Mouse (Mus musculus) heart, postnatal 25 days (tissue): Measurements from ENCODE around the gene Gan. TPM values are rescaled to one million over a fixed set of nuclear protein-coding genes. Genes with fewer than 3 reads are reported as not detected.

Source experiments
- DNase-seq: peaks from one replicate; pipeline ENCODE4 v3.0.0; 2022; ENCODE audit warnings: low spot score
- intact Hi-C: fragments of 180-260 bp; cut with DNase I; formaldehyde crosslinking; loops from one replicate; pipeline ENCODE4 v1.15.1; 2025
- total RNA-seq, 2 experiments: library from RNA; stranded (reverse); gene quantifications; 2 replicates each; pipeline ENCODE4 v1.2.3; 2021

Gan gene
- 1 to 10 TPM; 4.2 to 5.3 TPM for total RNA-seq

DNA sequence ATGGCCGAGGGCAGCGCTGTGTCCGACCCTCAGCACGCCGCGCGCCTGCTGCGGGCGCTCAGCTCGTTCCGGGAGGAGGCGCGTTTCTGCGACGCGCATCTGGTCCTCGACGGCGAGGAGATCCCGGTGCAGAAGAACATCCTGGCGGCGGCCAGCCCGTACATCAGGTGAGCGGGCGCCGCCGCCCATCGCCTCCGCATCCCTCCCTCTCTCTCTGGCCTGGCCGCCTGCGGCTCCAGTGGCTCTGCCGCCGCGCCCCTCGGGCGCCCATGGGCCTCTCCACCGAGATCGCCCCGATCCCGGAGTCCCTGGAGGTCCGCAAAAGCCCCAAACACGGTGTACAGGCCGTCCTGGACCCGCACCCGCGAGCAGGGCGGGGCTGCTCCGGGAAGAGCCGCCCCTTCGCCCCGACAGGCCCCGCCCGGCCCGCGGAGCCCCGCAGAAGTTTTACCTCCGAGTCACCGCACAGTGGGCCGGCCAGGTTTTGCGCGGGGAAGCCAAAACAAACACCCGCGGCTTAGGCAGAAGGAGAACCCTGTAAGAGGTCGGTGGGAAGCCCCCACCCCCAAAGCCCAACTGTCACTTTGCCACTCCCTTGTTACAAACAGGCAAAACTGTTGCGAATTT lies at the start of gene Gan:
Gan (plus strand) TSS at position 1 of the 627 bp plus-strand sequence.
- DNase-seq = peak; percentile 15
- intact Hi-C loops = loop anchor here (10.0 kb wide), 1 partner anchor 233 kb away; the partner anchor contains the start of genes Cenpn and Cmc2

DNA sequence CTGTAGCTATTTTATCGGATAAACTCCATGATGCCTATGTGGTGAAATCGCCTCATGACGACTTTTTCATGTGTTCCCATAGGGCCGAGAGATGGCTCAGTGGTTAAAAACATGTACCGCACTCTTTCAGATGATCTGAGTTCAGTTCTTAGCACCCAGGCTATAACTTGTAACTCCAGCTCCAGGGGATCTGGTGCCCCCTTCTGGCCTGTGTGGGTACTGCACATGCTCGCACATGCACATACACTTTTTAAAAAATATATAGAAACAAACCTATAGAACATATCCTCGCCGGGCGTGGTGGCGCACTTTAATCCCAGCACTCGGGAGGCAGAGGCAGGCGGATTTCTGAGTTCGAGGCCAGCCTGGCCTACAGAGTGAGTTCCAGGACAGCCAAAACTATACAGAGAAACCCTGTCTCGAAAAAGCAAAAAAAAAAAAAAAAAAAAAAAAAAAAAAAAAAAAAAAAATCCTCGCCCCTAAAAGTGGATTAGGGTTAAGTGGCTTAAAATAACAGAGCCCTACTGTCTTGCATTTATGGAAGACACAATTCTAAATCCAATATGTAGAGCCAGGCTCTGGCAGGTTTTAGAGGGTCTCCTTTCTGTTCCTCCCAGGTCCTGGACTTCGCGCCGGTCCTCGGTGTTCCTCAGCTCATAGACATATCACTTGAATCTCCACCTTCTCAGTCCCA lies 48.8 kb upstream of the Gan start:
- DNase-seq = no peak

DNA sequence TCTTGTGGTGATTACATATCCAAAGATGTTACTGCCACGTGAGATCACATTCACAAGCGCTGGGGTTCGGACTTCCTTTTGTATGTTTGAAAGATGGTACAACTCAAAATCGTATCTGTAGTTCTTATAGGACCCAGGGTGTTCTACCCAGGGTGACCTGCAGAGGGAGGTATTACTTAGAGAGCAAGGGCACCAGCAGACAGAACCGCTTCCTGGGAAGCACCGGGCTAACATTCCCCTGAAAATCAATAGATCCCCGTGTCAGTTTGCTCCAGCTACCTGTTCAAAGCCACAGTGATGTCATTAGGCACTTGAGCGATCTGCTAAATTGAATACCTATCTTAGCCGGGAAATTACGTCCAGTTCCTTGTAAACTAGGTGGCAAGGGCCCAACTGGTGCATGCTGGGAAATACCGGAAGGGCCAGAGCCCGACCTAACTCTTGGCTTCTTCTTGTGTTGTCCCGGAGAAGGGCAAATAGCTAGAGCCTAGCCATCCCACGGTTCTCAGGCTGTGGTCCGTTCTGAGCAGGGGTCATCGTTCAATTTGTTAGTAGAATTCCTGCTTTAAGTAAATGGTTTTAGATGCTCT lies 48.0 kb upstream of the Gan start:
- intact Hi-C loops = loop anchor here (5.0 to 10.0 kb wide), 2 partner anchors 87 to 275 kb away; no protein-coding TSS in a partner anchor
- peak; percentile 11 for DNase-seq

More for the DNA sequence above, 48.8 kb upstream of the Gan start:
- intact Hi-C loops = loop anchor here (10.0 kb wide), 1 partner anchor 276 kb away; no protein-coding TSS in a partner anchor

GRCm38 (mm10) chr8:117111641-117112040 lies 46.3 kb upstream of the Gan start:
- intact Hi-C loops = loop anchor here (5.0 kb wide), 1 partner anchor 86 kb away; no protein-coding TSS in a partner anchor
- peak; percentile 41 for DNase-seq

- intact Hi-C loops = loop anchor here (5.0 kb wide), 1 partner anchor 85 kb away; no protein-coding TSS in a partner anchor
- no peak for DNase-seq
These were observed 45.7 kb upstream of the Gan start for GRCm38 (mm10) chr8:117112261-117112660.

- intact Hi-C loops = no loop called here
- no peak for DNase-seq
These were observed 42.8 kb upstream of the Gan start for GRCm38 (mm10) chr8:117115094-117115493.

- intact Hi-C loops = no loop called here
- no peak for DNase-seq
These were observed 42.1 kb upstream of the Gan start for GRCm38 (mm10) chr8:117115676-117116446.

DNA sequence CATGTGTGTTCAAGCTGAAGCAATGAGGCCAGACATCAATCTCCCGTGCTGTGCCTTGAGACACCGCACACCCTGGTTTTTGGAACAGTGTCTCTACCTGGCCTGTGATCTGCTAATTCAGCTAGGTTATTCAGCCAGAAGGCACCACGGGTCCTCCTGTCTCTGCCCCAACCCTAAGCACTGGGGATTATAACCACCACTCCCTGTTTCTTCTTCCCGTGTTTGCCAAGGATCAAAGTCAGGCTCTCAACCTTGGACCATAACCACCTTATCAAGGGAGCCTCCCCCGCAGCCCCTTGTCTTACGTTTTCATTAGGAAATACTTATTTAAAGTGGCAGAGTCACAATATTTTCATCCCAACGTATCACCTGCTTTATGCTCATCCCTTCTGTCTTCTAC lies 41.4 kb upstream of the Gan start:
- intact Hi-C loops = no loop called here
- DNase-seq = no peak

GRCm38 (mm10) chr8:117118409-117118808 lies 39.5 kb upstream of the Gan start:
- intact Hi-C loops = no loop called here
- DNase-seq = no peak

- intact Hi-C loops = no loop called here
- DNase-seq = no peak
These were observed 36.7 kb upstream of the Gan start for GRCm38 (mm10) chr8:117121277-117121676.

DNA sequence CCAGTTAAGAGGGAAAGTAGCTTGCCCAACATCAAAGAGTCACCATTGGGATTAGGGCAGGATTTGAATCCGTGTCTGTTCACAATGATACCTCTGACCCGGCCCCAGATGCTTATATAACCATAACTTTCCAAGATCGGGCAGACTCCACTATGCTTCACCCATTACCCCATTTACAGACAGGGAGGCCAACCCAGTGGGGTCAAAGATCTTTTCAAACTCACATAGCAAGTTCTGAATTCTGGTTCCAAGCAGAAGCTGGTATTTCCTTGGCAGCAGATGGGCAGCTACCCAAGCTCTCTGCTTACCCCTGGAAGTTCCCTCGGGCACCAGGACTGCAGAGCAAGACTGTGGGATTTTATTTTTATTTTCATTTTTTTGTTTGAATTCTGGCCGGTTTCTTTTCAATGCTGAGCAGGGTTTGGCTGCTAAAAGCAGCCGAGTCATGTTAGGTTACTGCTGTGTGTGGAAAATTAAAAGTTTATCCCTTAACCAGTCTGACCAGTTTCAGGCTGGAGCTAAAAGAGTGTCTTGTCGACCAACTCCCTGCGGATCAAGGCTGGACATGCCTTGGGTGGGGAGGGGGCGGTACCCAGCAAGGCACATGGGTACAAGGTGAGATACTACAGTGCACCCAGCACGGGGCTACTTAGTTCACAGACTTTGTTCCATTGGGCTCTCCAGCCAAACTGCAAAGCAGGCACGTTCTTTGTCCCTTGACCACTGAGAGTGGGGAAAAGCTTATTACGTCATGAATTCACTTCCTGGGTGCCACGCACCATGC lies 33.9 kb upstream of the Gan start:
- no peak for DNase-seq
- intact Hi-C loops = no loop called here

GRCm38 (mm10) chr8:117125854-117126253 lies 32.1 kb upstream of the Gan start:
- intact Hi-C loops = no loop called here
- DNase-seq = no peak

DNA sequence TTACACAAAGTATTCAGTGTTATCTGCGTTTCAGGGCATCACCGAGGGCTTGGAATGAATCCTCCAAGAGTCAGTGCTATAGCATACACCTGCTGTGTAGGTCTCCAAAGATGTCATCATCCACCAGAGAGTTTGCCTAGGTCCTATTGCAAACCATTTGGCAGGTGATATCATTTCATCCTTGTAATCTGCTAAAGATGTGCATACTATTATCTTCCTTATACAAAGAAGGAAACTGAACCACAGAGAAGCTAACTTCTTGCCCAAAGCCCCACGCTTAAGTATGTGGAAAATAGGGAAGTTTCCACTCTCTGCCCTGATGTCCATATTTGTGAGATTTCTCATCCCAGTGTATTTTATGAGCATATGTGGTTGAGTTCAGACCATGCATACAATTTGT lies 31.5 kb upstream of the Gan start:
- DNase-seq = no peak
- intact Hi-C loops = no loop called here

DNA sequence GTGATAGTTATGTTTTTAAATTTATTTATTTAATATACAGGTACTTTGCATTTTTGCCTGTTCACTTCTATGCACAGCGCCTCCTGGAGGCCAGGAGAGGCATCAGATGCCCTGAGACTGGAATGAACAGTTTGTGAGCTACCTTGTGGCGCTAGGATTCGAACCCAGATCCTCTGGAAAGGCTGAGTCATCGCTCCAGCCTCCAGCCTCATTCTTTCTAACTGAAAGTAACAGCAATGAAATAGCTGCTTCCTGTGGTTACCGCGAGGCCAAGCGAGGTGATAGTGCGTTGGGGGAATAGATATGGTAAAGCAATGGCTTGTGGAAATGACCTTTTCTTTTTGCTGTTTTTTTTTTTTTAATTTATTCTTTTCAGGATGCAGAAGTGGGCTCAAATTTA lies 30.9 kb upstream of the Gan start:
- DNase-seq = no peak
- intact Hi-C loops = no loop called here

GRCm38 (mm10) chr8:117133702-117134101 lies 24.2 kb upstream of the Gan start:
- intact Hi-C loops = no loop called here
- no peak for DNase-seq

DNA sequence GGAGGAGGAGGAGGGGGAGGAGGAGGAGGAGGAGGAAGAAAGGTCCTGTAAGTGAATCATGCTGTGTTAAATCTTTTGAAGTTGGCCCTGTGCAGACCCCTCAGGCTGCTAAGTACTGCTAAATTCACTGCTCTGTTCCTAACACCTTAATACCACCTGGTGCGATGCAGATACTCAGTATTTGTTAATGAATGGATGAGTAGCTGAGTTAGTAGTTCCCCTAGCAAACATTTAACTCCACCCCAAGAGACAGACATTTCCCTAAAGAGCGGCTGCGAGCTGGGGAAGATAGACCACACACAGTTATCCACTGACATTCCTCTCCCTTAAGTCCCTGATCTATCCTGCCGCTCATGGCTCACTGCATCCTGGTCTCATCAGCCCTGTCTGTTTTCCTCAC lies 21.6 kb upstream of the Gan start:
- DNase-seq = no peak
- intact Hi-C loops = no loop called here

DNA sequence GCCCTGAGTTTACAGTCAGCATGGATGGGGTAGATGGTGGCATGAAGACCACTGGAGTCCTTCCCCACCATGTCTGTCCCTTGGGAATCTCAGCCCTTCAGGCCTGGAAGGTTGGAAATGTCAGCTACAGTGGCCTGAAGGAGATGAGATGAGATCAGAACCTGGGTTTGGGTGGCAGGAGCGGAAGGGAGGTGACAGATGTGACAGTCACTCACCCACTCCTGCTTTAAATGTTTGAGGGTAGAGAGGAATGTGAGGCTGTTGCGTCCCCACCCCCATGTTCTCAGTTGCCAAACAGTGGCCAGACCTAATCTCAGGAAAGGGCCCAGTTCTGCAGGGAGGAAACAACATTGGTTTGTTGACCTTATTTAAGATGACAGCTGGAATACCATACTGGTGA lies 21.2 kb upstream of the Gan start:
- intact Hi-C loops = no loop called here
- no peak for DNase-seq

GRCm38 (mm10) chr8:117137357-117137756 lies 20.6 kb upstream of the Gan start:
- intact Hi-C loops = no loop called here
- DNase-seq = no peak

DNA sequence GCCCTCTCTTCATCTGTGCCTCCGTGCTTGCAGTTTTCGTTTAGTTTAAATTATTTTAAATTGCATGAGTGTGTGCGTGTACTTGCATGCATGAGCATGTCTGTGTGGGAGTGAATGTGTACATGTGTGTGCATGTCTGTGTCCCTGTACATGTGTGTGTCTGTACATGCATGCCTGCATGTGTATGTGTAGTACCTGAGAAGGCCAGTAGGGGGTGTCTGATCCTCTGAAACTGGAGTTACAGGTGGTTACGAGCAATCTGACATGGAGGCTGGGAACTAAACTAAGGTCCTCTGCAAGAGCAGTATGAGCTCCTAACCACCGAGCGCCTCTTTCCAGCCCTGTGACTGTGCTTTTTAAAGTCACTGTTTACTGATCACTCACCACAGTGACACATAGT lies 9.4 kb upstream of the Gan start:
- no peak for DNase-seq
- intact Hi-C loops = no loop called here
